Mouse (Mus musculus) Patski (cell line): ENCODE measurements around the gene Crim1. TPM values are rescaled to one million over a fixed set of nuclear protein-coding genes. Genes with fewer than 3 reads are reported as not detected.

Experiments
- ATAC-seq: fragments of 100-300 bp; one replicate; pipeline ENCODE4 v1.8.0; 2021
- CTCF ChIA-PET: fragments of 350-600 bp; sonication (Branson Sonifier 250); formaldehyde crosslinking; loops from one replicate; lab custom pipeline; 2022; ENCODE audit warnings: inconsistent platforms; lab: Charles Lee
- POLR2A ChIA-PET: fragments of 350-600 bp; sonication (Branson Sonifier 250); formaldehyde crosslinking; loops from one replicate; lab custom pipeline; 2022; ENCODE audit warnings: antibody characterized with exemption, inconsistent platforms; lab: Charles Lee
- DNase-seq: peaks from one replicate; pipeline ENCODE4 v3.0.0-alpha.2; 2011; ENCODE audit warnings: low read depth, low spot score
- H3K27me3 ChIP-seq: fragments of 371-371 bp; one replicate; pipeline ENCODE4 v1.5.1; 2021
- CTCF ChIP-seq: fragments of 100-300 bp; IDR thresholded peaks from one replicate; pipeline ENCODE4 v1.5.1; 2021
- in situ Hi-C: fragments of 300-500 bp; cut with MboI; formaldehyde crosslinking; loops from 3 replicates; pipeline ENCODE4 v1.11.1; 2018; ENCODE audit warnings: low pct_unique_long_range_greater_than_20kb, mixed read lengths
- polyA plus RNA-seq: library from polyadenylated mRNA; unstranded; gene quantifications from one replicate; pipeline ENCODE4 v1.2.3, GENCODE M21; 2021

Gene Crim1
- polyA plus RNA-seq, 1 experiment from 2014 or later = 243 TPM

- ChIA-PET CTCF (interaction anchor here (0.7 to 2.3 kb wide), 15 partner anchors 11 to 258 kb away, joined by 3 to 10 read pairs (median 4); no protein-coding TSS in a partner anchor), POLR2A (interaction anchor here (0.6 to 1.1 kb wide), 2 partner anchors 59 to 107 kb away, joined by 3 read pairs; no protein-coding TSS in a partner anchor)
- in situ Hi-C loops = loop anchor here (5.0 to 10.0 kb wide), 3 partner anchors 100 to 388 kb away; no protein-coding TSS in a partner anchor
- DNase-seq = no peak
- no peaks in the 10 kb centered on the region for H3K27me3 ChIP-seq
- ATAC-seq = peak; percentile 23
- peak; percentile 84 for TF ChIP-seq CTCF
Measured at GRCm38 (mm10) chr17:78197111-78197510, 2.9 kb upstream of the Crim1 start.

GRCm38 (mm10) chr17:78198140-78198539 lies 1.9 kb upstream of the Crim1 start:
- DNase-seq = no peak
- no peaks in the 10 kb centered on the region for H3K27me3 ChIP-seq
- ChIA-PET POLR2A (interaction anchor here (1.1 kb wide), 1 partner anchor 105 kb away, joined by 3 read pairs; no protein-coding TSS in a partner anchor), CTCF (interaction anchor here (0.7 to 2.3 kb wide), 14 partner anchors 56 to 406 kb away, joined by 3 to 10 read pairs (median 4); no protein-coding TSS in a partner anchor)
- in situ Hi-C loops = loop anchor here (5.0 to 10.0 kb wide), 3 partner anchors 99 to 387 kb away; no protein-coding TSS in a partner anchor
- no peak for ATAC-seq
- TF ChIP-seq CTCF = no peak

GRCm38 (mm10) chr17:78198820-78199219 lies 1.2 kb upstream of the Crim1 start:
- DNase-seq = no peak
- ATAC-seq = no peak
- TF ChIP-seq CTCF = no peak
- no peaks in the 10 kb centered on the region for H3K27me3 ChIP-seq
- POLR2A ChIA-PET = interaction anchor here (0.9 to 1.1 kb wide), 2 partner anchors 174 to 203 kb away, joined by 3 read pairs; no protein-coding TSS in a partner anchor
- in situ Hi-C loops = loop anchor here (5.0 to 10.0 kb wide), 3 partner anchors 98 to 386 kb away; no protein-coding TSS in a partner anchor
- CTCF ChIA-PET = interaction anchor here (1.1 to 1.6 kb wide), 6 partner anchors 55 to 266 kb away, joined by 3 to 5 read pairs (median 4); no protein-coding TSS in a partner anchor

- no peak for TF ChIP-seq CTCF
- ATAC-seq (no peak), DNase-seq (no peak)
- CTCF ChIA-PET = interaction anchor here (1.1 to 1.6 kb wide), 6 partner anchors 55 to 266 kb away, joined by 3 to 5 read pairs (median 4); no protein-coding TSS in a partner anchor
- H3K27me3 ChIP-seq = no peaks in the 10 kb centered on the region
- POLR2A ChIA-PET = interaction anchor here (0.9 to 1.1 kb wide), 2 partner anchors 173 to 203 kb away, joined by 3 read pairs; no protein-coding TSS in a partner anchor
- in situ Hi-C loops = loop anchor here (5.0 to 10.0 kb wide), 3 partner anchors 98 to 386 kb away; no protein-coding TSS in a partner anchor
Measured at GRCm38 (mm10) chr17:78199231-78199625, 820 bp upstream of the Crim1 start.

- ChIA-PET CTCF (no interaction called here), POLR2A (interaction anchor here (1.2 kb wide), 2 partner anchors 48 to 91 kb away, joined by 3 to 4 read pairs; no protein-coding TSS in a partner anchor)
- in situ Hi-C loops = loop anchor here (5.0 kb wide), 1 partner anchor 42 kb away; no protein-coding TSS in a partner anchor
- ATAC-seq = peak; percentile 41
- no peak for TF ChIP-seq CTCF
- no peak for DNase-seq
- H3K27me3 ChIP-seq = no peaks in the 10 kb centered on the region
Measured at GRCm38 (mm10) chr17:78200561-78201220, 643 bp downstream of the Crim1 start.

GRCm38 (mm10) chr17:78201221-78202058 lies 1.4 kb downstream of the Crim1 start:
- POLR2A ChIA-PET = interaction anchor here (1.2 kb wide), 2 partner anchors 47 to 91 kb away, joined by 3 to 4 read pairs; no protein-coding TSS in a partner anchor
- TF ChIP-seq CTCF = no peak
- in situ Hi-C loops = loop anchor here (5.0 kb wide), 1 partner anchor 41 kb away; no protein-coding TSS in a partner anchor
- H3K27me3 ChIP-seq = no peaks in the 10 kb centered on the region
- CTCF ChIA-PET = no interaction called here
- ATAC-seq (no peak), DNase-seq (no peak)

GRCm38 (mm10) chr17:78202221-78202620 lies 2.2 kb downstream of the Crim1 start:
- ATAC-seq (no peak), DNase-seq (no peak)
- in situ Hi-C loops = loop anchor here (5.0 kb wide), 1 partner anchor 40 kb away; no protein-coding TSS in a partner anchor
- TF ChIP-seq CTCF = no peak
- POLR2A ChIA-PET = interaction anchor here (0.7 to 0.8 kb wide), 2 partner anchors 26 to 177 kb away, joined by 3 to 6 read pairs; no protein-coding TSS in a partner anchor
- CTCF ChIA-PET = interaction anchor here (0.9 to 2.5 kb wide), 2 partner anchors 93 to 233 kb away, joined by 3 to 10 read pairs; no protein-coding TSS in a partner anchor
- no peaks in the 10 kb centered on the region for H3K27me3 ChIP-seq

GRCm38 (mm10) chr17:78202756-78203155 lies 2.7 kb downstream of the Crim1 start:
- DNase-seq (no peak), ATAC-seq (no peak)
- POLR2A ChIA-PET = interaction anchor here (0.6 to 0.8 kb wide), 5 partner anchors 17 to 177 kb away, joined by 3 to 7 read pairs (median 4); no protein-coding TSS in a partner anchor
- CTCF ChIA-PET = interaction anchor here (0.9 to 2.5 kb wide), 3 partner anchors 43 to 232 kb away, joined by 3 to 10 read pairs (median 4); no protein-coding TSS in a partner anchor
- TF ChIP-seq CTCF = no peak
- H3K27me3 ChIP-seq = no peaks in the 10 kb centered on the region
- in situ Hi-C loops = loop anchor here (5.0 kb wide), 1 partner anchor 40 kb away; no protein-coding TSS in a partner anchor

- TF ChIP-seq CTCF = peak; percentile 30
- H3K27me3 ChIP-seq = no peaks in the 10 kb centered on the region
- ATAC-seq = no peak
- in situ Hi-C loops = loop anchor here (5.0 kb wide), 1 partner anchor 39 kb away; no protein-coding TSS in a partner anchor
- ChIA-PET CTCF (interaction anchor here (0.9 to 2.5 kb wide), 13 partner anchors 10 to 248 kb away, joined by 3 to 11 read pairs (median 3); no protein-coding TSS in a partner anchor), POLR2A (interaction anchor here (0.6 to 1.5 kb wide), 5 partner anchors 10 to 120 kb away, joined by 3 to 7 read pairs (median 4); no protein-coding TSS in a partner anchor)
- DNase-seq = no peak
Measured at GRCm38 (mm10) chr17:78203478-78203877, 3.4 kb downstream of the Crim1 start.
